Mouse (Mus musculus) frontal cortex, adult 2 months (tissue): ENCODE results near the gene Gm9918. TPM values are rescaled to one million over a fixed set of nuclear protein-coding genes. Genes with fewer than 3 reads are reported as not detected.

Experiments used
- DNase-seq, 2 experiments: peaks; one replicate each; pipeline ENCODE4 v3.0.0; 2022; ENCODE audit warnings: low spot score in 1 of 2; ENCODE audit errors: extremely low spot score in 1 of 2
- polyA plus RNA-seq: library from polyadenylated mRNA; depleted of rRNA; stranded (reverse); fragments of >200 nt; gene quantifications from 2 replicates; pipeline ENCODE4 v1.2.3, GENCODE M21; 2012

Gm9918 gene
- polyA plus RNA-seq, 1 experiment, result 0.08 TPM

DNA sequence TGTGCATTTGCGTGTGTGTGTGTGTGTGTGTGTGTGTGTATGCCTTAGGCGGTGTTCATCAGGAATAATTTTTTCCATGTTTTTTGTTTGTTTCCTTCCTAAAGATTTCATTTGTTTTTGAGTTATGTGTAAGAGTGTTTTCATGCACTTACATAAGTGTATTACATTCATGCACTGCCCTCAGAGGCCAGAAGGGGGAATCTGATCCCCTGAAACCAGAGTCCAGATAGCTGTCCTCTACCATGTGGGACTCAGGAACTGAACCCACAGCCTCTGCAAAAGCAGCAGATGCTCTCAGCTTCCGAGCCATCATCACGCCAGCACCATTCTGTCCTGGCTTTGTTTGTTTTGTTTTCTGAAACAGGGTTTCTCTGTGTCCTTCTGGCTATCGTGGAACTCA is 4.8 kb upstream of the Gm9918 start:
- DNase-seq, result no peak

GRCm38 (mm10) chr15:102271441-102271840 is 1.1 kb downstream of the Gm9918 start:
- no peak for DNase-seq

- DNase-seq, result no peak
Measured at GRCm38 (mm10) chr15:102273982-102274716, 3.8 kb downstream of the Gm9918 start.

GRCm38 (mm10) chr15:102278726-102279091 is 8.3 kb downstream of the Gm9918 start:
- DNase-seq, result no peak

DNA sequence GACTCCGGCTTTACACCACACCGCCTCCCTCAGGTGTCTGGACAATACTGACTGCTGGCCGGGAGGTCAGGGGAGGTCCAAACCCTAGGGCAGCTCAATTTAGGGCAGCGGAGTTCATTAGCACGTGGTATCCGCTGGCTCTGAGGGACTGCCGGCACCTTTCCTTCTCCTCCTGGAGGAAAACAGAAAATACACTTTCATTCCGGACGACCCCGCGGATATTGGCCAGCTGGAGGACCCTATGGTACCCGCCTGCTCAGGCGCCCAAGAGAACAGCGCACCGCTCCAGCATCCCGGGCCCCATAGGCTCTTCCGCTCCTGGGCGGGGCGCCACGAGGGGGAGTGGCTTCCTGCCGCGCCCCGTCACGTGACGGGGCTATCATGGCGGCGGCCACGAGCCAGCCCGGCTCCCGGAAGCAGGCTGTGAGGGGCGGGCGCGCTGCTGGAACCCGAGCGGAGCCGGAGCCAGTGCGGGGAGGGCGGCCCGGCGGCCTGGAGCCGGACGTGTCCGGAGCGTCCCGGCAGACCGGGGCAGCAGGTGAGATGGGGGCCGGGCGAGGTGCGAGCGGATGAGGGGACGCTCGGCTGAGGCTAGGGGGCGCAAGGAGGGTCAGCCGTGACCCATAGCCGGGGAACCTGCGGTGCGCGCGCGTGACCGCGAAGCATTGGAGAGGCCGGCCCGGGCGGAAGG is 8.9 kb downstream of the Gm9918 start, which contains the start of gene Mfsd5:
Gene Mfsd5, plus strand, starts transcription at position 363 of the 691 bp plus-strand sequence.
- peak in 1 of 2 experiments; percentile 81 for DNase-seq

DNA sequence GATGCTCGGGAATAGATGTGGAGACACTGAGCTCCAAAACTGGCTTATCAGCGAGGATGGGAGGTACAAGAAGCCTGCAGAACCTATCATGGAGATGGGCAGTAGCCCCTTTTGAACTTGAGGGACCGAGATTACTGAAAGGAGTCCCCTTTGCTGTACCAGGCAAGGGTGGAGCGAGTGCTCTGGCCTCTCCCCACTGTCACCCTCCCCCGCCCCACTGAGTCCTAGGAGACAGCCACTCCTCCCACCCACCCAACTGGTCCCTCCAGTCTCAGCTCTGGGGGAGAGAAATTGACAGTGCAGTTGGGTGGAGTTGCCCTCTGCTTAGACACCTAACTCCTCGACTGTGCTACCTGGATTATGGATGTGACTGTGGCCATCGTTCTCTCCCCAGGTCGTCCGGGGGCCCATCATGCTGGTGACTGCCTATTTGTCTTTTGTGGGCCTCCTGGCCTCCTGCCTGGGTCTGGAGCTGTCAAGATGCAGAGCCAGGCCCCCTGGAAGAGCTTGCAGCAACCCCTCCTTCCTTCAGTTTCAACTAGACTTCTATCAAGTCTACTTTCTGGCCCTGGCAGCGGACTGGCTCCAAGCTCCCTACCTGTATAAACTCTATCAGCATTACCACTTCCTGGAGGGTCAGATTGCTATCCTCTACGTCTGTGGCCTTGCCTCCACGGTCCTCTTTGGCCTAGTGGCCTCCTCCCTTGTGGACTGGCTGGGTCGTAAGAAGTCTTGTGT is 9.6 kb downstream of the Gm9918 start:
- no peak for DNase-seq

GRCm38 (mm10) chr15:102280623-102281022 is 10.3 kb downstream of the Gm9918 start:
- no peak for DNase-seq

DNA sequence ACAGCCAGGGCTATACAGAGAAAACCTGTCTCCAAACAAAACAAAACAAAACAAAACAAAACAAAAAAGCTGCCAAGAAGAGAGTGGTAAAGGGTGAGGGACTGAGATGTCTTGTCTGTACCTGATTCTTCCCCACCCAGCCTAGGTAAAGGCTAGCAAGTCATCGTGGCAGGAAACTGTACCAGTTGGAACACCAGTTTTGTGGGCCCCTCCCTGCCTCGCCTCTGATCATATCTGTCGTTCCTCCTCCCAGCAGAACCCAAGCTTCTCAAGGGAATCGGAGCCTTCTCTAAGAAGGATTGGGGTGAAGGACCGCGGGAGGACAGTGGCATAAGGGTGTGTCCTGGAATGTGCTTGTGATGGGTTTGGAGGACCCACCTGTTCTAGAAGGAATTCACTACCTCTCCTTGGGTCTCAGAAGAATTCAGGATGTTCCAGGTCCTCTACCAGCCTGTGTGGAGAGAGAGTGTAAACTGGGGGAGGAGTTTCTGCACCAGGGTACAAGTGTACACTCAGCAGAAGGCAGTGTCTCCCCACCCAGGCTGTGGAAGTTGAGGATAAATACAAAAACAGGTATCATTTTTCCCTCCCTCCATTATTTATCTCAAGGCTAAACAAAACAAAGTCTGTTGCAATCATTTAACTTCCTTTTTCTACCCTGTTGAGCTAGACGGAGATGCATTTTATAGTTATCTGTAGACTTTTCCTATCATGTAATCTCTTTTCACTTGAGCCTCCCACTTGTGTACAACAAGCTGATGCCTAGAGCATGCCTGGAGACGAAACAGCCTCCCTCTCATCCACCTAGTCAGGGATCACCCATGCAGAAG is 12.3 kb downstream of the Gm9918 start:
- no peak for DNase-seq

- no peak for DNase-seq
Measured at GRCm38 (mm10) chr15:102283648-102284047, 13.3 kb downstream of the Gm9918 start.

DNA sequence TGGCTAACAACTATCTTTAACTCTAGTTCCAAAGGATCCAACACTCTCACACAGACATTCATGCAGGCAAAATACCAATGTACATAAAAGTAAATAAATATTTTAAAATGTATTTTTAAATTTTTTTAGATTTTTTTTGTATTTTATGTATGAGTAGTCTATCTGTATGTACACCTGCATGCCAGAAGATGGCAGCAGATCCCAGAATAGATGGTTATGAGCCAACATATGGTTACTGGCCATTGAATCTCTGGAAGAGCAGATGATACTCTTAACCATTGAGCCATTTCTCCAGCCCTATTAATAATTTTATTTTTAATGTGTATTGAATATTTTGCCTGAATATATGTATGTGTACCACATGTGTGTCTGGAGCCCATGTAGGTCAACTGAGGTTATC is 17.0 kb downstream of the Gm9918 start:
- peak in 1 of 2 experiments; percentile 63 for DNase-seq

DNA sequence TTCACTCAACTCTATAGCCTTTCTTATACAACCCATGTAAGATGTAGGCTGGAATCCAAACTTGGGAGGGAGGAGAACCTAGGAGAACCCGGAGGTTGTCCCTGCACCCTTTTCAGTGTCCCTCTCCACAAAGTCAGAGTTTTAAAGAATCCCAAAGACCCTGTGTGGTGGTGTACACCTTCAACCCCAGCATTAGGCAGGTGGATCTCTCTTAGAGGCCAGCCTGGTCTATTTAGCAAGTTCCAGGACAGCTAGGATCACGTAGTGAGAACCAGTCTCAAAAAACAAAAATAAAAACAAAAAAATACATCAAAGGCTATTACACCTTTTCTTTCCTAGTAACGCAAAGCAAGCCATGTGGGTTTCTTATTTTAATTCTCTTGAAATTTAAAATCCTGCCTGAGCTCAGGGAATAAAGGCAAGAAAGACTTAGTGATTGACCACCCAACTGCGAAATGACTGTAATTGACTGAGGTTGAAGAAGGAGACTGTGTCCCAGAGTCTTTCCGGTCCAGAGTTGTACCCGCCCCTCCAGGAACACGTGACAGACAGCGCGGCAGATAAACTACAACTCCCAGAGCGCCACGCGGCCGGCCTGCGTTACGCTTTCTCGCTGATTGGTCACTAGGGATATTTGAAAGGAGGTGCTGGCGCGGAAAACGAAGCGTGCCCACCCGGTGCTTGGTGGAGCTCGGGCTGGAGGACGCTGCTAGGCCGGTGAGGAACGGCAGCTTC is 25.4 kb downstream of the Gm9918 start, which contains the start of gene Espl1:
Gene Espl1, plus strand, starts transcription at position 634 of the 735 bp plus-strand sequence.
- peak; percentile 90 to 96 for DNase-seq

- DNase-seq, result no peak
Measured at GRCm38 (mm10) chr15:102296368-102297006, 26.1 kb downstream of the Gm9918 start.

GRCm38 (mm10) chr15:102302542-102302941 is 32.2 kb downstream of the Gm9918 start:
- no peak for DNase-seq

DNA sequence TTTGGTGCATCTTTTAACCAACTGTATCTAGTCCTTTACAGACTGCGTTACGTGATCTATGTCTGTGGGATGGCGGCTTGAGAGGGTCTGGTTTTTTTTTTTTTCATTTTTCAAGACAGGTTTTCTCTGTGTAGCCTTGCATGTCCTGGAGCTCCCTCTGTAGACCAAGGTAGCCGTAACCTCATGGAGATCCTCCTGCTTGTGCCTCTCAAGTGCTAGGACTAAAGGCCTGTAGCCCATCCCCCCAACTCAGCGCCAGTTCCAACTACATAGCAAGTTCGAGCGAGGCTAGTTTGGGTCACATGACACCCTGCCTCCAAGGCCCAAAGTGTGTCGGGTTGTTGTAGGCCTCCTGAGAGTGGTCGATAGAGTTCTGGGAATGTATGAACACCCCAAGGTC is 38.4 kb downstream of the Gm9918 start:
- no peak for DNase-seq

GRCm38 (mm10) chr15:102310074-102310845 is 39.9 kb downstream of the Gm9918 start:
- DNase-seq, result no peak

DNA sequence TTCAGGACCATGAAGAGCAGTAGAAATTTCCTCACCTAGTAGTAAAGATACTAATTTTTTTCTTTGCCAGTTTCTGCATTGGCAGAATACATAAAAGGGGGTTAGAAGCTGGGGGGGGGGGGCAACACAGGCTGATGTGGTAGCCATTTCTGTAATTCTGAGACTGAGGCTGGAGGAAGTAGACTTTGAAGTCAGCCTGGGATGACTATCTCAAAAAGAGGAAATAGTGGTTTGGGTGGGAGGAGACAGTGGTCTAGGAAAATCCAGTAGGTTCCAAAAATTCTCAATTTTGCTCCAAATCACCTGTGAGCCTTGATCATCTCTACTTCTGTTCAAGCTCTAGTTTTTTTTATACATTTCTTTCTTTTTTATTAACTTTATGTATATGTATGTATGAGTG is 41.1 kb downstream of the Gm9918 start:
- DNase-seq, result no peak

DNA sequence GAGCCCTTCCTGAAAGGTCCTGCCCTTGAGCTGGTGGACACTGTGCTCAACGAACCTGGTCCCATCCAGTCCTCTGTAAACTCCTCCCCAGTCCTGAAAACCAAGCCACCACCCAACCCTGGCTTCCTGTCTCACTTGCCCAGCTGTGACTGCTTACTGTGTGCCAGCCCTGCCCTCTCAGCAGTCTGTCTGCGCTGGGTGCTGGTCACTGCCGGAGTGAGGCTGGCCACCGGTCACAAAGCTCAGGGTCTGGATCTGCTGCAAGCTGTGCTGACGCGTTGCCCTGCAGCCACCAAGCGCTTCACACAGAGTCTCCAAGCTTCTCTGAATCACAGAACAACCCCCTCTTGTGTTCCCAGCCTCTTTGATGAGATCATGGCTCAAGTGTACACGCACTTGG is 44.9 kb downstream of the Gm9918 start:
- DNase-seq, result peak in 1 of 2 experiments; percentile 16

DNA sequence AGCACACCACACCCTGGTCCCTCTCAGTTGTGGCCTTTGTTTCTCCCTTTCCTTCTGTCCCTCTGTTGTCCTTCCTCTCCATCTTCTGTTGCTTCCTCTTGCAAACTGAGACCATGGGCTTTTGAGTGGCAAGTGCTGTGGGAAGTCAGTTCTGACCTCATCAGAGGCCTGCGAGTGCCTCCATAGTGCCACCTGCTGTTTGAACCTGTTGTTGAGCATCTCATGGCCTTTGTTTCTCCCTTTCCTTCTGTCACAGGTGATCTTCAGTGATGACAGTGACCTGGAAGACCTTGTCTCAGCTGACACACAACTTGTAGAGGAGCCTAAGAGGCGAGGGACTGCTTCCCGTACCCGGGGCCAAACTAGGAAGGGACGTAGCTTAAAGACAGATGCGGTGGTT is 45.9 kb downstream of the Gm9918 start:
- DNase-seq, result peak in 1 of 2 experiments; percentile 84
